Mouse (Mus musculus) embryo, embryonic 10 days (tissue): ENCODE data around the gene Zfp366.

Experiments used
- DNase-seq: peaks from one replicate; pipeline ENCODE4 v3.0.0-alpha.2; 2015; ENCODE audit warnings: low spot score

Gene Zfp366

GRCm38 (mm10) chr13:99254215-99254614 lies 69.6 kb downstream of the Zfp366 start:
- no peak for DNase-seq

GRCm38 (mm10) chr13:99254781-99255180 lies 70.2 kb downstream of the Zfp366 start:
- DNase-seq: no peak

- DNase-seq: no peak
Observed at GRCm38 (mm10) chr13:99256916-99257315, 72.3 kb downstream of the Zfp366 start.

- DNase-seq: no peak
Observed at GRCm38 (mm10) chr13:99258677-99259076, 74.1 kb downstream of the Zfp366 start.

- no peak for DNase-seq
Observed at GRCm38 (mm10) chr13:99259502-99260174, 75.0 kb downstream of the Zfp366 start.

- no peak for DNase-seq
Observed at GRCm38 (mm10) chr13:99262406-99262805, 77.8 kb downstream of the Zfp366 start.

GRCm38 (mm10) chr13:99263159-99263783 lies 78.6 kb downstream of the Zfp366 start:
- no peak for DNase-seq

GRCm38 (mm10) chr13:99264483-99264882 lies 79.9 kb downstream of the Zfp366 start:
- DNase-seq: no peak

GRCm38 (mm10) chr13:99272046-99272445 lies 87.4 kb downstream of the Zfp366 start:
- DNase-seq: no peak

GRCm38 (mm10) chr13:99277521-99277920 lies 92.9 kb downstream of the Zfp366 start:
- no peak for DNase-seq

GRCm38 (mm10) chr13:99278511-99278910 lies 93.9 kb downstream of the Zfp366 start:
- DNase-seq: no peak

GRCm38 (mm10) chr13:99279351-99279750 lies 94.7 kb downstream of the Zfp366 start:
- DNase-seq: no peak

- DNase-seq: no peak
Observed at GRCm38 (mm10) chr13:99282961-99283360, 98.3 kb downstream of the Zfp366 start.

GRCm38 (mm10) chr13:99283916-99284315 lies 99.3 kb downstream of the Zfp366 start:
- no peak for DNase-seq

GRCm38 (mm10) chr13:99284400-99285160 lies 100.0 kb downstream of the Zfp366 start:
- no peak for DNase-seq

- no peak for DNase-seq
Observed at GRCm38 (mm10) chr13:99285241-99285640, 100.6 kb downstream of the Zfp366 start.

GRCm38 (mm10) chr13:99287207-99287606 lies 102.6 kb downstream of the Zfp366 start:
- DNase-seq: no peak

- no peak for DNase-seq
Observed at GRCm38 (mm10) chr13:99287786-99288185, 103.2 kb downstream of the Zfp366 start.

GRCm38 (mm10) chr13:99290766-99291165 lies 106.1 kb downstream of the Zfp366 start:
- DNase-seq: no peak

- no peak for DNase-seq
Observed at GRCm38 (mm10) chr13:99294176-99294575, 109.6 kb downstream of the Zfp366 start.

GRCm38 (mm10) chr13:99299921-99300320 lies 115.3 kb downstream of the Zfp366 start:
- no peak for DNase-seq
